Mouse (Mus musculus) urinary bladder, postnatal 14 days (tissue): Measurements from ENCODE around the gene Nap1l4.
A peak's percentile ranks its signal among the peaks of the same experiment; 100 is the strongest.

Source experiments
- DNase-seq: peaks from one replicate; pipeline ENCODE4 v3.0.0; 2021; ENCODE audit warnings: low spot score

The Nap1l4 gene

DNA sequence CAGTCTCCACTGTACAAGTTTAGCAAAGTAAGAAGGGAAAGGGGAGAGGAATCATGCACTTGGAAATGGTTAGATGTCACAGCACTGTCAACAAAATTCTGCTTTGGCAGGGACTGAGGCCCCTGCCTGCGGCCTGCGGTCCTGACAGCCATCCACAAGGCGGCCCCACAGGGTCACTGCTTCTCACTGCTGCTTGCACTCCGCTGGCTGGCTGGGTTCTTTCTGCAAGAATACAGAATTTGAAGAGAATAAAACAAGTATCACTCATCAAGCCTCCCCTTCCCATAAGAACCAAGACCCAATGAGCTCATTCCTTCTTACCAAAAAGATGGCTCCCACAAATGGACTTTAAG, 34.5 kb downstream of the Nap1l4 start:
- no peak for DNase-seq

DNA sequence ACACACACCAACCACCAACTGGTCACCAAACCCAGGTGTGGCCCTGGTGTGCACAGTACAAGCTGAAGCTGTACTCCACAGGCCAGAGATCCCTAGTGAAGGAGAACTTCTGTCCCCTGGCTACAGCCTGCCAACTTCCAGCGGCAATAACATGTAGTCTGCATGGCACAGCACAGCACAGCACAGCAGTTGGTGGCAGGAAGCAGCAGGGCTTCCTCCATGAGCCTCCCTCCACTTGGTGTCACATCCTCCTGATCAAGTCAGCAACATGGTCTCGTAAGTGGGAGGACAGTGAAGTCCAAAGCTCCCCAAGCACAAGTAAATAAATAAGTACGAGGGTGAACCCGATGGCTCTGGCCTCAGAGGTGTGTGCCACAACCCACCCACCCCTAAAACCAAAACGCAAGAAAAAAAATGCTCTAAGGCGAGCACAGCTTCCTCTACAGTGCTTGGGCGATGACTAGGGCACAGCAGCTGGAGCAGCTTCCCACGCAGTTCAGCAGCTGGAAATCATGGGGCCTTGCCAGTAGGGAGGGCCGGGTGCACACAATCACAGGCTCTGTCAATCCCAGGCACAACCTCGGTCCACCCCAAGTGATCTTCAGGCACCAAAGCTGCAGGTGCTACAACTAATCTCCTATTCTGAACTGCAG, 35.0 kb downstream of the Nap1l4 start:
- DNase-seq: no peak

DNA sequence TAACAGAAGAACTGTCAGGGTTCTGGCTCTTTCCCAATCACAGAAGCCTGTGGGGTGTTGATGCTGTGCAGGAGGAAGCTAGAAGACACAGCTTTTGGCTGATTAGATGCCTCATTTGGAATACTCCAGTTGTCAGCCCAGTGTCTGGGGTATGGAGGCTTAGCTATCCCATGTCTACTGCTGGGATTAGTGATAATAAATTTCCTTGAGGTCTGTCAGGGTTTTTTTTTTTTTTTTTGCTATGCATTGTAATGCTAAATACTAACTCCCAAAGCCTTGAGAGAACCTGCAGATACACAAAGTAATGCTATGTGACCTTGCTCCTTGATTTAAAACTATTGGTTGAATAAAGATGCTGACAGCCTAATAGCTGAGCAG, 37.6 kb downstream of the Nap1l4 start:
- DNase-seq: no peak

DNA sequence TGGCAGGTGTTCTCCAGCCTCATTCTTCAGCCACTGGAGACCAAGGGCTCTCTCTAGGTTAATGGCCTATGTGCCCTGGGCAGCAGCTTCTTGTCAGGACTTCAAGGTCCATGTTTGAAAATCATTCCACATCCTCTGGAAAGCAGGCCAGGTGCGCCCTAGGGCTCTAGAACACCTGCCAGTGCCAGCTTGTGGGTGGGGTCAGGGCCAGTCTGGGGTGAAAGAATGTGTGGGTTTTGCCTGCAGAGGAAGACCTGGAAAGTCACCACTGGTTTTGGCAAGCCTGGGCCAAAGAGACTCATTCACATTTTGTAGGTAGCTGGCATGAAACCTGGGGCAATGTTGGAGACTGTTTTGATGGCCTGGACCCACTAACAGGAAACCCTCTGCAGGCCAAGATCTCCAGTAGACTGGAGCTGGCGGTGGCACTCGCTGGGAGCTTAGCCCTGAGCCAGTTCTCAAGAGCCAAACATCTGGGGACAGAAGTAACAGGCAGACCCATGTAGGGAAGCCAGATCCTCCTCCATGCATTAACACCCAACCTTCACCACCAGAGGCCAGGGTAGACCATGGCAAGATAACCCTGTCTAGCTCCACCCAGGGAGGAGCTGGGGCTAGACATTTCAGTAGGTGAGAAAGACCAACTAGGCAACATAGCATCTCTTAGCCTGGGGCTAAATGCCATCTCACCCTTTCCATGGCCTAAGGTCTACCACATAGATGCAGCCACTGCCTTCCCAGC, 38.1 kb downstream of the Nap1l4 start:
- no peak for DNase-seq

DNA sequence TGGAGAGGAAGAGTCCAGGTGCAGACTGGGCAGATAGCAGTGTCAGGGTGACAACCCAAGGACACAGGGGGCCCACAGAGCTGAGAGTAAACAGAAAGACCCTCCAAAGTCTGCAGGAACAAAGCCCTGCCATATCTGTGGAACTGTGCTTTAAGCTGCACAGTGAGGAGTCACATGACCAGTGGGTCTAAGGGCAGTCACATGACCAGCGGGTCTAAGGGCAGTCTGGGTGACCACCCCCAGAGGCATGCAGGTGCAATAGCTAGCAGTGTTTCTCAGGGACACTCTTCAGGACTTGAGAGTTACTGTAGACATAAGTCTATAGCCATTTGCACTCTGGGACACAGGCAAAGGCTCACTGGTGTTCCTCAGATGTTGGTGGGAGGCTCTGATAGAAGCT, 39.3 kb downstream of the Nap1l4 start:
- DNase-seq: no peak

DNA sequence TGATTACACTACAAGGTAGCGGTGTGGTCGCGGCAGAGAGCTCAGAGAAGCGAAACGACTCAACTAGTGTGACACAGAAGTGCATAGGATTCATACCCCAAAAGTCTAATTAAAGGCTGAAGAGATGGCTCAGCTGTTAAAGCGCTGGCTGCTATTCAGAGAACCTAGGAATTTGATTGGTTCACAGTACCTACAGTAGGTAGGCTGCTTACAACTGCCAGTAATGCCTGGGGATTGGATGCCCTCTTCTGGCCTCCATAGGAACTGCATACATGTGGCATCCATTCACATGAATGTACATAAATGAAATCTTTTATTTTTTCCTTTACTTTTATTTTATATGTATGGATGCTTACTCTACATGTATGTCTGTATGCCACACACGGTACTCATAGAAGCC, 42.2 kb downstream of the Nap1l4 start:
- peak; percentile 65 for DNase-seq

DNA sequence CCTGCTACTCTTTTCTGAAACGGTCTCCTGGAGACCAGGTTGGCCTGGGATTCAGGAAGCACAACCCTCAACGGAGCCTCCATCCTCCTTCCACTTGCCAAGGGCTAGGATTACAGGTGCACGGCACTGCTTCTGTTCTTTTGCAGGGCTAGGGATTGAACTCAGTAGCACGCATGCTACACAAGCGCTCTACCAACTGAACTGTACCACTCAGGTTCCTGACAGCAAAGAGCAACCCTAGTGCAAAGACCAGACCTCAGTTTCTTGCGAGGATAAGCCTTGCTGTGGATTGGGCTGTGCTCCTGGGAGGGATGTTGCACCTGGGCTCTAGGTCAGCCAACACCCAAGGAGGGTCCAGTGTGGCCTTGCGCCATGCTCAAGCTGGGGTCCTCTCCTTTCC, 42.6 kb downstream of the Nap1l4 start:
- no peak for DNase-seq

DNA sequence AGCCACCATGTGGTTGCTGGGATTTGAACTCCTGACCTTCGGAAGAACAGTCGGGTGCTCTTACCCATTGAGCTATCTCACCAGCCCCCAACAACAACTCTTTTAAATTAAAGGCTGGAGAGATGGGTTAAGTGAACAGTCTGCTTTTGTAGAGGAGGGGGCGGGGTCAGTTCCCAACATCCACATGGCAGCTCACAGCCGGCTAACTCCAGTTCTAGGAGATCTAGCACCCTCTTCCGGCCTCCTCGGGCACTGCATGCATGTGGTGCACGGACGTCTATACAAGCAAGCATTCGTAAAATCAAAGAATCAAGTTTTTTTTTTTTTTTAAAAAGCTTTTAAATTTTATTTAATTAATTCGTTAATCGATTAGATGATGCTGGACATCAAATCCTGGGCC, 43.1 kb downstream of the Nap1l4 start:
- DNase-seq: peak; percentile 89

DNA sequence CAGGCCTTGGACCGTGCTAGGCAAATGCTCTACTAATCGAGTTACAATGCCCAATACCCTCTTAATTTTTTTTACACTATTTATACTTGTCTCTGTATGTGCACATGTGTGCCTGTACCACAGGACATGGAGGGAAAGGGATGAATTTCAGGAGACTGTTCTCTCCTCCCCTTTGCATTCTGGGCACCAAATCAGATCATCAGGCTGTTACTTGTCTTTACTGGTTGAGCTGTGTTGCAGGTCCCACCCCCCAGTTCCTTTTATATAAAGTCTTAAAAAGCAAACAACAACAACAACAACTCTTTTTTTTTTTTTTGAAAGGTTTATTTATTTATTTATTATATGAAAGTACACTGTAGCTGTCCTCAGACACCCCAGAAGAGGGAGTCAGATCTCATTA, 43.5 kb downstream of the Nap1l4 start:
- DNase-seq: no peak

DNA sequence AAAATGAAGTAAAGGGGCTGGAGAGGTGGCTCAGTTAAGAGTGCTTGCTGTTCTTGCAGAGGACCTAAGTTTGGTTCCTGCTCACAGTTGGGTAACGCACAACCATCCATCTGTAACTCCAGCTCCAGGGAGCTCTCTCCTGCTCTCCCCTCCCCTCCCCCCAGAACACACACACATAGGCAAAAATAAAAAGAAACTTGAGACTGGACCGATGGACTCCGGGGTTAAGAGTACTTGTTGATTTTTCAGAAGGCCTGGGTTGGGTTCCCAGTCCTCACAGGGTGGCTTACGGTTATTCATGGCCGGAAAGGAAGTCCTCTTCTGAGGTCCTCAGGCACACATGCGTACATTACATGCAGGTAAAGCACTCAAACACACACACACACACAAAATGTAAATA, 45.0 kb downstream of the Nap1l4 start:
- no peak for DNase-seq

DNA sequence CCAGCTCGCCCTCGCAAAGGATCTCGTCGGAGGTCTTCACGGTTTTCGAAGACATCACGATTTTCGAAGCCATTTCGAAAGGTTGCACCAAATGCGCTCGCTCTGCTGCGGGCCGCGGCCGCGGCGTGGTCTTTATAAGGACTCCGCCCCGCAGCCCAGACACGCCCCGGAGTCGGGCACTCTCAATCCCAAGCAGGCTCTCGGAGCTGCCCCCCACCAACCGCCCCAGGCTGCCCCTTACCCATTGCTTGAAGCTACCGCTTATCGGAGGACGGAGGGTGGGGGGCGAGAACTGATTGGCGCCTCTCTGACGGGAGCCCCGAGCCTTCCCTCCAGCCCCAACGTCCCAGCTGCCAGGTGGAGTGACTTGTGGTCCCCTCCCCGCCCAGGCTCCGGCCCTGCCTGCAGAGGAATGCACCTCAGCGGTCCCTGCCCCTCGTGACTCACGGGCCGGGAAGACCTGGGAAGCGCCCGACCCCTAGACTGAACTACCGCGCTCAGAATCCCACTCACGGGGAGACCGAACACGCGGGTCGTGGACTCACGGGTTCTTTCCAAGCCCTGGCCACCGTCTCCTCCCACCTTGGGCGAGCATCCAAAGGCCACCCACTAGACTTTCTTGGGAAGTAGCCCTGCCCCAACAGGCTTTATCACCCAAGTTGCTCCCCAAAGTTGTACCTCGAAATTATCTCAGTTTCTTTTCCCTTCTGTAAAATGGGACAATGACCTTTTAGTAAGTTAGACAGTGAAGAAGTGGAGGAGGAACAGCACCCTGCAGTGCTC, 46.3 kb downstream of the Nap1l4 start, which contains the start of gene Phlda2:
Gene Phlda2 (minus strand): TSS at position 733 of the 783 bp plus-strand sequence.
- DNase-seq: peak; percentile 56

DNA sequence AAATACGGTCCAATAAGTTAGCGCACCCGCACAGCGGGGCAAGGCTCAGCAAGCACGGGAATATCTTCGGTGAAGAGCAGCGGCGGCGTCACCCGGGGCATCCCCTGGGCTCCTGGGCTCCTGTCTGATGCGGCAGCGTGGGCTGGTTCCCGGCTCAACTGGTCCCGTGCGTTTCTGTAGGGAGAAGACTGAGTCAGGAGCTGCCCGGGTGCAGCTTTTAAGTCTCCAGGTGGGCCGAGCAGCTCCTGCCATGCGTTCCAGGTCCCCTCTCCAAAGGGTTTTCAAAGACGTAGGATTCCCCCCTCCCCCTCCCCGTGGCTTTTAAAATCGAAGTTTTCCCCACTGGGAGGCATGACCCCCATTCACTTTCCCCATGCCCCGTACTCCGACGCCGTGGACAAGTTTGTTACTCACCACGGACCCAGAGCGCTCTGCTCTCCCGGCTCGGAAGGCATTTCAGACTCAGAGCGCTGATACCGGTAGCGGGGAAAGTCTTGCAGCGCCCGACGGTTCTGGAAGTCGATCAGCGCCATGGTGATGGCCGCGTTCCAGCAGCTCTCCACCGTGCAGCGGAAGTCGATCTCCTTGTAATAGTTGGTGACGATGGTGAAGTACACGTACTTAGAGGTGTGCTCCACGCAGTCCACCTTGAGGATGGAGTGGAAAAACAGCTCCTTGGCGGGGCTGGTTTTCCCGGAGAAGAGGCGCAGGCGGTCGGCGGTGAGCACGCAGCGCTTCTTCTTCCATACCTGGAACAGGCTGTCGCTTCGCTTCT, 47.1 kb downstream of the Nap1l4 start:
- DNase-seq: peak; percentile 44

DNA sequence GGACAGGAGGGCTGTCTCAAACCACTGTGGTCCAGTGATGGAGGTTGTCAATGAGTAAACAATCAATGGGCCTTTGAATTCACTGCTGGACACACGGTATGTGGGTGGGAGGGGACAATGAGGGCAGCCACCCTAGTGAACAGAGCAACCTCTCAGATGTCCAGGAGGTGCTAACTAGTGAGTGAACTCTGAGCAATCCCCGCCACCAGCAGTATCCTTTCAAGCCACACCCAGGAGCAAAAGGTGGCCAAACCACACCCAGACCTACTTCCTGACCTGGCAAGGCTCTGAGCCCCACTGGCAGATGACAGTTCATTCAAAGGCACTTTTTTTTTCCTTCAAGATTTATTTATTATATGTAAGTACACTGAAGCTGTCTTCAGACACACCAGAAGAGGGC, 48.0 kb downstream of the Nap1l4 start:
- no peak for DNase-seq

DNA sequence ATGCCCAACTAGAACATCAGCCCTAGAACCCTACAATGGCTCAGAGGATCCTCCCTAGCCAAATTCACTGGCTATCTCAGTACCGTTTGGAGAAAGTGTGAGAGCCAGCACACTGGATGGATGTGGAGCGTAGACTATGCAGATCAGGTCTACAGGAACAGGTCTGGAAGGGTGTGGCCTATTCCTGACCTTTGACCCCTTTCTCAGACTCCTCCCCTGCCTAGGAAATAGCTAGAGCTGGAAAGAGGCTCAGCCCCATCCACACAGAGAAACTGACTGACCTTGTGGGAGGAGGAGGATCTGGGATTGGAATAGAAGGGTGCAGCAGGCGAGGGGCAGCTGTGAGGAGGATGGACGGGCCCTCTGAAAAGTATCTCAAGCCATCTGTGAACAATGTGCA, 50.3 kb downstream of the Nap1l4 start:
- no peak for DNase-seq

DNA sequence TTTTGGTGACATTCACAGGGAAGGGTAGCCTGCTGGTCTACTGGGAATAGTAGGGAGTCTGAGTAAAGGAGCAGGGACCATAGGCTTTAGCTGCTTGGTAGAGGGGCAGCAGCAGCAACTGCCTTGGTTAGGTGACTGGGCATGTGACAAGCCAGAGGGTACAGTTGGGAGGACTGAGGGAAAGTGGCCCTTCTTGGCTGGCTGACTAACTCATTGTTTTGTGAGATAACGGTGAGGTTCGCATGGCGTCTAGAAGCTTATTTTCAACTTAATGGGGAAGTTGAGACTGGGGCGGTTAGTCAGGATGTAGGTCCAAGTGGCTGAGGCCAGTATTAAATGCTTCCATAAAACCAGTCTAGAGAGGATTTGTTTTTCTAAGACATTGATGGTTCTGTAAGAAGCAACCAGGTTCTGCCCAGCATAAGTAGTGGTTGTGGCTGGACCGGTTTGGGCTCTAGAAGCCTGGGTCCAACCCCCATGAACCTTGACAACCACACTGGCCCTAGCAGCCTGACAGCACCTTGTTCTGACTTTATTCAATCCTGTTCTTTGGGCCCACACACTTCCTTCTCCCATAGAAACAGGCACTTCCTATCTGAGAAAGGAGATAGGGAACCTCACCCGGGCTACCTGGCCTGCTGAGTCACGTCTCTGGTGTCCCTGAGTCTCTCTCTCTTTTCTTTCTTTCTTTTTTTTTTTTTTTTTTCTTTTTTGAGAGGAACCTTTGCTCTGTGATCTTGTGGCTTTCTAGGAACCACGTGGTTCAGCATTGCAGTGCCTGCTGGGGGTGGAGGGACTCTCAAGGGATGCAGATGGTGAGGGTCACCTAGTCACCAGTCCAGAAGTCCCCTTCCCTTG, 53.6 kb downstream of the Nap1l4 start:
- DNase-seq: no peak

DNA sequence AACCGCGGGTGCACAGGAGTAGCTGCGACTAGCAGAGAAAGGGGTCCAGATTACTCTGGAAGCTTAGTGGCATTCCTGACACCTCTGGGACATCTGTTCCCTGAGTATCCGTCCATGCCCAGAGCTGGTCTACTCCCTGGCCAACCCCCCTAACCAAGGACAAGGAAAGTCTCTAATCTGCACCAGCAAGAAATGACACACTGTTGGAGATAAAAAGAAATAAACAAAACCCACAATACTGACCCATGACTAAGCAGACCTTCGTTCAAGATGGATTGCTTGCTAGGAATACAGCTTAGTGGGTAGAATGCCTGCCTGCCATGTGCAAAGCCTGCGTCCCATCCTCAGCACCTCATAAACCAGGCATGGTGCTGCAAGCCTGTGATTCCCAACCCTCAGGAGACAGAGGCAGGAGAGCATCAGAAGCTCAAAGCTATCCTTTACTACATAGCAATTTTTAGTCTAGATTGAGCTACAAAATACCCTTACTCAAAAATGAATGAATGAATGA, 55.2 kb downstream of the Nap1l4 start:
- no peak for DNase-seq

DNA sequence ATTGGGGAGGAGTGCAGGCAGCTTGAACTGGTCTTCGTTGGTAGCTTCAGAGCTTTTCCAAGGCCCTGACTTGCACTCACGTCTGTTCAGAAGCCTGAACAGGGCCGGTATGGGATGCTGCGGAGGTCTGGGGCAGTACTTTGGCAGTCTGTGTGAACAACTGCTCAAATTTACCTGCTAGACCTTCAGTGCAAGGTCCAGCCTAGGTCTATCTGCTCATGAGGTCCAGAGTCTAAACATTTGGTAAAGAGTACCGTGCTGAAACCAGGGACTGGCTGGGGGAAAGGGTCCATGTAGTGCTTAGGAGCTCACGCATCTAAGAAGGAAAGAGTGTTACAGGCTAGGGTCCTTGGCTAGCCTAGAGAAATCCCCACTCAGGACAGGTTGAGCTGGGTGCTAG, 59.2 kb downstream of the Nap1l4 start:
- DNase-seq: no peak

DNA sequence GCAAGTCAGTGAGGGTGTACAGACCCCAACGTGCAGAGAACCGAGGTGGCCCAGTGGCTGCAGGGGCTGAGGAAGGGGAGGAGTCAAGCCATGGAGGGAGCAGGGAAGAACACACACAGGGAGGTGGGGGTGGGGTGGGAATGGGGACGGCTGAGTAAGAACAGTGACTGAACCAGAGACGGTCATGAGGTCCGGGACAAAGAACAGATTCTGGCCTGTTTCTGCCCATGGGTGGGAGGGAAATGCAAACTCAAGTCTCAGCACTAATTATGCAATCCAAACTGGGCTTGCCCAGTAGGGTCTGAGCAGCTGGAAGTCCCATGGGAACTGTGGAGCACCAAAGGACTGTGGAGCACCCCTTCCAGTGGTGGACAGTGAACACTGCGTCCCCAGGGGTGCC, 66.4 kb downstream of the Nap1l4 start:
- no peak for DNase-seq

DNA sequence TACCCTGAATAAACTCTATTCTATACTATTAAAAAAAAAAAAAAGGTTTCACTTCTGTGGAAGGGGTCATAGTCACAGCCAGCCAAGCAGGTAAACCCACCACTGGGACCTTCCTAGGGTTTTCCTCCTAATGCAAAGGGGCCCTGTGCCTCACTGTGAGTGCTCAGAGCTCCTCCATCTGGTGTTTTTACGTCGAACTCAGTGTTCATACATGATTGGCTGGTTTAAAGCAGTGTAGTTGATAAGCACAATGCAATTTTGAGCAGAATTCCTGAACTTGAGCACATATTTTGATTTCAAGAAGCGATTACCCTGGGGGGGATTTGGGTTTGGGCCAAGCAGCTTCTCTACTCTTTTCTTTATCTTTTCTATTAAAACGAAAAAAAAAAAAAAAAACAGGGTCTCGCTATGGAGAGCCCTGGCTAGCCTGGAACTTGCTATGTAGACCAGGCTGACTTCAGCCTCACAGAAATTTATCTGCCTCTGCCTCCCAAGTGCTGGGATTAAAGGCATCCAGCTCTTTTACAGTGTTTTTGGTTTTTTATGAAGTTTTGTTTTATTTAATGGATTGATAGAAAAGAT, 67.0 kb downstream of the Nap1l4 start:
- no peak for DNase-seq

DNA sequence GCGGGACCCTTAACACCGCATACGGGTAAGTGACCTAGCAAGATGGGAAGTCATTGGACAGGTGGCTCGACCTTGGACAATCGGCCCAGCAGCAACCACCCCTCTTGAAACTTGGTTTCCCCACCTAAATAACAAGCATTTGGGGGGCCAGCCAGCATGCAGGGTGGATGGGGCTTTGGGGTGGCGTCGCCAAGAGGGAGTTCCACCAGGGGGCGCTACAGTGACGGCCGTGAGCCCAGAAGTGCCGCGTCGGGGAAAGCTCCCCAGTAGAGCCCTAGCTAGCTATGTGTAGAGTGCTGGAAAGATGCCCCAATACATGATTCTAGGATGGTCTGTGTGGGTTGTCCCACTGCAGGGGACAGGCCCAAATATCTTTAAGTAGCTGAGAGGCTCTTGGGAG, 68.4 kb downstream of the Nap1l4 start:
- peak; percentile 80 for DNase-seq

DNA sequence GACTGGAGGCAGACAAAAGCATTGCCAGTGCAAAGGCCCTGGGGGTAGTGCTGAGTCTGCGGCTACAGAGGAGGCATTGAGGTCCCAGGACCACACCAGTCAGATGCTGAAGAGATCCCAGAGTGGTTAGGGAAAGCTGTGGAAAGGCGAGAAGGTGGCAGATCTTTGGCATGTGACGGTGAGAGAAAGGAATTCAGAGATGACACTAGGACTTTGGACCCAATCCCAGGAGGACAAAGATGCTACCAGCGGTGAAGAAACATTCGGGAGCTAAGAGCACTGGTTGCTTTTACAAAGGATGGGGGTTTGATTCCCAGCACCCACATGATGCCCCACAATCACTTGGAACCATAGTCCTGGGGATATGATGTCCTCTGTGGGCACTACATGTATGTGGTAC, 71.1 kb downstream of the Nap1l4 start:
- no peak for DNase-seq
